Mouse (Mus musculus) testis, postnatal 14 days (tissue): Measurements from ENCODE around the gene Pla2g5.
"Not testable (repeated sequence)": the region's sequence is repeated elsewhere in the genome, so short reads cannot be mapped to it uniquely, and the experiment has no call there.

Experiments
- DNase-seq: peaks from one replicate; pipeline ENCODE4 v3.0.0; 2021; ENCODE audit warnings: low spot score

Pla2g5 gene

DNA sequence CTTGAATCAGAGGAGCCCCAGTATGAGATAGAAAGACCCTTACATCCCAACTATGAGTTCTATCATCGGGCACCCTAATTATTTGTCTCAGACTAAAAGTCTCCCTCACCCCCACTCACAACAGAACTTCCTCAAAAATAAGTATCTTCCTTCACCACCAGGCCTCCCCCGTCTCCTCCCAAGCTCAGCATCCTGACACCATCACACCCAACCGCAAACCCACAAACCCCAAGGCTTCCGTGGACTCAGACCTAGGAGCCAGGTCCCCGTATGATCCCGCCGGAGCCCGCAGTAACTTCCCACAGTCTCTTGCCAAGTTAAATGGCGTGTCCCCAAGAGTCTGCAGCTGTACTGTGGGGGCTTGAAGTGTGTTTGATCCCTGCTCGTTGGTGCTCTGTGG, 5.7 kb downstream of the Pla2g5 start:
- no peak for DNase-seq

- DNase-seq = peak; percentile 38
Observed at GRCm38 (mm10) chr4:138856491-138856890, 6.8 kb downstream of the Pla2g5 start.

GRCm38 (mm10) chr4:138855092-138855632, 8.1 kb downstream of the Pla2g5 start:
- no peak for DNase-seq

DNA sequence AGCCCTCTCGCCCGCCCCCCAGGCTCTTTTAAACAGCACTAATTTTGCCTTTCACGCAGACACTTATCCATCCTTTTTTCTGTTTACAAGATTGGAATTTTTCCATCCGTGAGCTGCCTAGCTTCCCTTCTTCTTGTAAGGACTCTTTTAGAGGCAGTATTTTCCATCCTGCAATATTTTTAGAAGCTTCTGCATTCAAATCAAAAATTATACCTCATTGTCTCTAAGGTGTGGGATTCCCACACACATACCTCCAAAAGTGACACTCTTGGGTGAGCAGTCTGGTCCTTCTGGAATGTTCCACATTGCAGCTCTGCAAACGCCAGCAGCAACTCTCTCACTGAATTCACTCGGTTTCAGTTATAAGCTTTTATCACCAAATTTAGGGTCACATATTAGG, 10.3 kb downstream of the Pla2g5 start:
- no peak for DNase-seq

DNA sequence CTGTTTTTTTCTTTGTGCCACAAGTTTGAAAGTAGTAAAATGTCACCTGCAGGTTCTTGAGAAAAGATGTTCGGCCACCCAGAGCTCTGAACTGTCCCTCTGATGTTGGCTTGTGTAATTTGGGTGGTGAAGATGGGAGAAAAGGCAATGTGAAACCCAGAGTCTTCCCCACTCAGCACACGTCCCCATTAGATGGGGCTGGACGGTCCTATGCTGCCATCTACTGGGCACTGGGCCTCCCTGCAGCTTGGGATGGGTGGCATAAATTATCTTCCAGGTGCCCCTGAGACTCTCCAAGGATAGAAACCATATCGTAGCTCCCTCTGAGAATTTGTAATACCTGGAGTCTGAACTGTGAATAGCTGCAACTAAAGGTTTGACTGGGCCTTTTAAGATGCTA, 11.8 kb downstream of the Pla2g5 start:
- peak; percentile 37 for DNase-seq

- DNase-seq = no peak
Observed at GRCm38 (mm10) chr4:138841386-138841785, 21.9 kb downstream of the Pla2g5 start.

DNA sequence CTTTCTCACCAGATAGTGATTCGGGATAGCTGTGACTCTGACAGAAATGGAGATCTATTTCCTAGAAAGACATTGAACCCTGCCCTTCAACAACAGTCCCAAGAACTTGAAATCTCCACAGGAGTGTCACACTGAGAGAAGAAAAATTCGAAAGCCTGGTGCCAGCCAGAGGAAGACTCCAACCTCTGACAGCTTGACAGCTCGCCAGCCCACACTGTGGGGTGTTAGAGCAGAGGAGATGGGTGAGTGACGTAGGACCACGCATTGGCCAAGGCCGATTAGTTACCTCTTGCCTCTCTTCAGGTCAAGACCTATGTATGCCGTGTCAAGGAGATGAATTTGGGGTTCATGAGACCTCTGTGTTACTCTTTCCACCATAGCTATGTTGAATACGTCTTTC, 22.6 kb downstream of the Pla2g5 start:
- DNase-seq = no peak

DNA sequence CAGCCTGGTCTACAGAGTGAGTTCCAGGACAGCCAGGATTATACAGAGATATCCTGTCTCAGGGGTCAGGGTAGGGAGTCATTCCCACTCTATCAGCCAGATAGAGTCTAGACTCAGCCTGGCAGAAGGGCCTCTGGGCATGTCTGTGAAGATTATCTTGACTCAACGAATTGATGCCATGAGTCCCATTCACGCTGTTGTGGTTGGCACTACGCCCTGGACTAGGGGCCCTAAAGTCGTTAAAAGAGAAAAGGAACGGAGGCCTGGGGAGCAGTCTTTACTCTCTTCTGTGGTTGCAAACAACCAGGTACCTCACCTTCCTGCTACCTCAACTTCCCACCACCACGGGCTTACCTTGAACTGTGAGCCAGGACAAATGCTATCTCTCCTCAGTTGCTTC, 23.5 kb downstream of the Pla2g5 start:
- DNase-seq = no peak

- DNase-seq = no peak
Observed at GRCm38 (mm10) chr4:138827147-138827546, 36.1 kb downstream of the Pla2g5 start.

DNA sequence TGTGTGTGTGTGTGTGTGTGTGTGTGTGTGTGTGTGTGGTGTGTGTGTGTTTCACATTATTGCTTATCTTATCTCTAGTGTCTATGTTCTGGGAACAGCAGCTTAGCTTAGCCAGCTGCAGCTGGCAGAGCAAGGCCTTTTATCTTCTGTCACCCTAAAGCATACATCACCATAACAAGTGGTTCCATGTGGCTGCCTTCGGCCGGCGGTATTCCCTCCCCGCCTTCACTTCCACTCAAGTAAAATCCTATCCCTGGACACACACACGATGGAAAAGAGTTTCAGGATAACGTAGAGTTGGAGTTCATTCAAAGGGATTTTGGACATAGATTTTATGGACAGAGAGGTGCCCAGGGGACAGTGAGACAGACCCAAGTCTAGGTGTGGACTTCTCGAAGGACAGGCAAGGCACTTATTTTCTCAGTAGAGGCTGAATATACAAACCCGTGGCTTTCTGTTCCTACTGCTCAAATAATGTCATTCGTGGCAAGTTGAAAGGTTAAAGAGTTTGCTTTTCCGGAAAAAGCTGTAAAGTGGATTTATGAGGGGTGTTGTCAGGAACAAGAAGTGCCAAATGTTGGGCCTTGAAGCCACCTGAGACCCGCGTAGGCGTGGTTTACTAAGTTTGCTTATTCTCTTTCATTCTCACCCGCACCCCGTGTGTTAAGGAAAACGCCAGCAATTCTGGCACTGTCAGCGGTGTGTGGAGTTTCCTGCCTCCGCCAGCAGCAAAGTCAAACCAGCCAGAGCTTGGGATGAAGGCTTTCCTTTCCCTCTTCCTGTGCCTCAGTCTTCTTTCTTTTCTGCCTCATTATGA, 37.3 kb downstream of the Pla2g5 start:
- no peak for DNase-seq

DNA sequence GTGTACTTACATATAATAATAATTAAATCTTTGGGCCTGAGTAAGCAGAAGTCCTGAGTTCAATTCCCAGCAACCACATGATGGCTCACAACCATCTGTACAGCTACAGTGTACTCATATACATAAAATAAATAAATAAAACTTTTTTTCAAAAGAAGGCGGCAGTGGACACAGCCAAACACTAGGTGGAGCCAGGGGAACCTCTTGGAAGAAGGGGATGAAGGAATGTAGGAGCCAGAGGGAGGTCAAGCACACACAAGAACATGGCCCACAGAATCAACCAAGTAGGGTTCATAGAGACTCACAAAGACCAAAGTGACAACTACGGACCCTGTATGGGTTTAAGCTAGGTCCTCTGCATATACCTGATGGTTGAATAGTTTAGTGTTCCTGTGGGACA, 38.6 kb downstream of the Pla2g5 start:
- no peak for DNase-seq

GRCm38 (mm10) chr4:138824161-138824560, 39.1 kb downstream of the Pla2g5 start:
- DNase-seq = not testable (repeated sequence)

GRCm38 (mm10) chr4:138821036-138821435, 42.2 kb downstream of the Pla2g5 start:
- DNase-seq = no peak

DNA sequence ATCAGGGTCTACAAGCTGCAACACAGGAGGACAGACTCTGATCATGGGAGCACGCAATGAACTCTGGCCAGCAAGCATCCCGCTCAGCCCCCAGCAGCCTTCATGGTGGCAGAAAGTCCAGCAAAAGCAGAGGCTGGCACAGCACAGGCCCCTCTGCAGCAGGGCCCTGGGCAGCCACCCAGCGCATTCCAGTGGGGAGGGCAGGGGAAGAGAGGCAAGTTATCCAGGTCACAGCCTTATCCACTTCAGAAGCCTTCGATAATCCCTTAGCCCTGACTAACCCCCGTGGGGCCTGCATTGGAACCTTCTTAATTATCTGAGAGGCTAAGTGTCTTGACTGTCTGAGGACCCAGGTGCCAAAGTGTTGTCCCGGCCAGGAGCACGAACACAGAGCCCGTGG, 44.2 kb downstream of the Pla2g5 start:
- peak; percentile 52 for DNase-seq

DNA sequence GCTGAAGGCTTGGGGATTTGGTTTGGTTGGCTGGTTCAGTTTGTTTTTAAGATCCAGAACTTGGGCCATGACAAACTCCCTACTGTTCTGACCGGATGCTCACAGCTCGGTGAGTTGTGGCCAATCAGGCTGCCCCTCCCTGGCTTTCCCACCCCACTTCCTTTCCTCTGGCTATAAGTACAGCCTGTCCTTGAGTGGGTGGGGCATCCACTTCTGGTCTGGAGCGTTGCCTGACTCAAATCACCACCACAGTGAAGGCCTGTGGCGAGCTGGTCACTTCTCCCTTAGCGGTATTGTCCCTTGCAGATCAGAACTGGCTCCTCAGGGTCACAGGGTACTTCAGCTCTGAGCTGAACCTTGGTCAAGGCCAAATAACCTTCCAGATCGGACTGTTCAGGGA, 45.5 kb downstream of the Pla2g5 start:
- peak; percentile 33 for DNase-seq

GRCm38 (mm10) chr4:138816166-138816565, 47.1 kb downstream of the Pla2g5 start:
- DNase-seq = peak; percentile 66

DNA sequence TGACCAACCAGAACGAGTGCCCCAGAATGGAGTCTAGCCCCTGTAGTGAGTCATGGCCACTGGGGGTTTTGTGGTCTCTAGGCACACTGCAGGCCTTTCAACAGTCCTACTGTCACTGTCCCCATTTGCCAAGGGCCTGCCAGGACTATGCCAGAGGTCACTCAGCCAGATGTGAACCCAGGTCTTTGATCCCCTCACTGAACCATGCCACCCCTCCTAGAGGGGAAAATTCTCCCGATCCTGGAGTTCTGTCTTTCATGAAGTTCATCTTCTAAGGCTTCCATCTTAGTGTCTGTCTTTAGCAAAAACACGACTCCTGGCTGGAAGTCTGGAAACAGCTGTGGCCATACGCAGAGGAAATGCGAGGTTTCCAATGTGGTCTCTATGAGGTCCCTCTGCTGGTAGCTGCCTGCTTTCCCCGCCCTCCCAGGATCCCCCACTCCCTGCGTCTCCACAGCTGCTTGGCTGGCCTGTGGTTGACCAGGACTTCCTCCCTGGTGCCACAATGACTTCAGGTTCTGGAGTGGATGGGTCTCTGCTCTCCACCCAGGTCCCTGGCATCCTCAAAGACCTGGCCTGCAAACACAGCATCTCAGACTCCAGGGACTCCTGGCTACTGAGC, 56.3 kb downstream of the Pla2g5 start:
- DNase-seq = no peak

GRCm38 (mm10) chr4:138806160-138806559, 57.1 kb downstream of the Pla2g5 start:
- no peak for DNase-seq

DNA sequence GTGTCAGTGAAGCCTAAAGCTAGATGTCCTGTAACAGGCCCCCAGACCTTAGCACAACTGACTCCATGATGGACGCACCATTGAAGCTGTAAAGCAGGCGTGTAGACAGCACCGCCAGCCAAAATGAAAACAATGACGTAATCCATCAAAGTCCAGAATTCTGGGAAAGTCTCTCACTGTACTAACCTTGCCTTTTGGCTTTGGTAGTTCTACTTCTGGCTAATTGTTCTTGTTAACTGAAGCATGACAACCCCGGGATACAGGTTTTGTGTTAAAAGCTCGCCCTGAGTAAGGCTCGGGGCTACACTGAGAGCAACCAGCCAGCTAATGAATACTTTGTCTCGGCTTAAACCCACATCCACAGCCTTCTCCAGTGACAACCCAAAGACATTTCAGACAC, 58.0 kb downstream of the Pla2g5 start:
- DNase-seq = no peak

GRCm38 (mm10) chr4:138802917-138803316, 60.4 kb downstream of the Pla2g5 start:
- no peak for DNase-seq

GRCm38 (mm10) chr4:138801631-138802030, 61.7 kb downstream of the Pla2g5 start:
- no peak for DNase-seq

GRCm38 (mm10) chr4:138800134-138800744, 63.0 kb downstream of the Pla2g5 start:
- DNase-seq = no peak

GRCm38 (mm10) chr4:138797217-138797570, 66.1 kb downstream of the Pla2g5 start:
- DNase-seq = no peak
